Mouse (Mus musculus): ENCODE results near the gene Rpp14. TPM values are rescaled to one million over a fixed set of nuclear protein-coding genes. Genes with fewer than 3 reads are reported as not detected.

Gene Rpp14
- total and polyA plus RNA-seq, 2 experiments from 2014 or later: 18.9 to 36.2 TPM

GRCm38 (mm10) chr14:8097978-8098686 is 18.0 kb downstream of the Rpp14 start, which contains the start of gene Pxk:
Pxk (plus strand) TSS chr14:8098211.
- TF ChIP-seq CTCF (IDR thresholded peaks at IDR 0.05; ENCODE audit: low read depth): no peak
- H3K9me3 ChIP-seq (ENCODE audit: low read length): no peaks in the 10 kb centered on the region
- peak within 1 kb of the TSS; percentile 93 for H3K4me3 ChIP-seq (ENCODE audit: low read length)
- no peaks in the 10 kb centered on the region for H3K36me3 ChIP-seq (ENCODE audit: insufficient read depth, low read length)
- peak within 1 kb of the TSS; percentile 85 for H3K27ac ChIP-seq
- DNase-seq (ENCODE audit: low spot score) (peak; percentile 93), ATAC-seq (peak; percentile 94)
- peak within 1 kb of the TSS; percentile 94 for H3K9ac ChIP-seq (replicated peaks; ENCODE audit: low read length)
- WGBS: 3% methylated on average over 85 of the region's 89 CpGs
- no peaks in the 10 kb centered on the region for H3K27me3 ChIP-seq (ENCODE audit: insufficient read depth, low read length)
- peaks cover 11% of the 10 kb centered on the region for H3K4me1 ChIP-seq (ENCODE audit: insufficient read depth, low read length)
- H3K4me2 ChIP-seq (ENCODE audit: low read depth, low read length): peak within 1 kb of the TSS; percentile 76

GRCm38 (mm10) chr14:8098687-8098995 is 18.5 kb downstream of the Rpp14 start:
- H3K4me1 ChIP-seq (ENCODE audit: insufficient read depth, low read length): peaks cover 11% of the 10 kb centered on the region
- H3K4me3 ChIP-seq (ENCODE audit: low read length): peak overlapping the region; percentile 93
- peak; percentile 11 for ATAC-seq
- no peaks in the 10 kb centered on the region for H3K27me3 ChIP-seq (ENCODE audit: insufficient read depth, low read length)
- 1% methylated on average over 5 of the region's 5 CpGs for WGBS
- H3K36me3 ChIP-seq (ENCODE audit: insufficient read depth, low read length): no peaks in the 10 kb centered on the region
- H3K27ac ChIP-seq: peak overlapping the region; percentile 85
- H3K9me3 ChIP-seq (ENCODE audit: low read length): no peaks in the 10 kb centered on the region
- peak overlapping the region; percentile 76 for H3K4me2 ChIP-seq (ENCODE audit: low read depth, low read length)
- H3K9ac ChIP-seq (replicated peaks; ENCODE audit: low read length): peak overlapping the region; percentile 94
- DNase-seq (ENCODE audit: low spot score): peak; percentile 39
- TF ChIP-seq CTCF (IDR thresholded peaks at IDR 0.05; ENCODE audit: low read depth): no peak

GRCm38 (mm10) chr14:8099561-8100021 is 19.4 kb downstream of the Rpp14 start:
- peak overlapping the region; percentile 76 for H3K4me2 ChIP-seq (ENCODE audit: low read depth, low read length)
- no peak overlapping the region for H3K9ac ChIP-seq (replicated peaks; ENCODE audit: low read length)
- no peaks in the 10 kb centered on the region for H3K9me3 ChIP-seq (ENCODE audit: low read length)
- H3K36me3 ChIP-seq (ENCODE audit: insufficient read depth, low read length): no peaks in the 10 kb centered on the region
- H3K4me3 ChIP-seq (ENCODE audit: low read length): peak overlapping the region; percentile 93
- 52% methylated on average over 10 of the region's 10 CpGs for WGBS
- ATAC-seq: no peak
- DNase-seq (ENCODE audit: low spot score): no peak
- TF ChIP-seq CTCF (IDR thresholded peaks at IDR 0.05; ENCODE audit: low read depth): no peak
- no peak overlapping the region for H3K27ac ChIP-seq
- H3K27me3 ChIP-seq (ENCODE audit: insufficient read depth, low read length): no peaks in the 10 kb centered on the region
- peaks cover 11% of the 10 kb centered on the region for H3K4me1 ChIP-seq (ENCODE audit: insufficient read depth, low read length)

- no peak for ATAC-seq
Measured at GRCm38 (mm10) chr14:8101886-8102285, 21.7 kb downstream of the Rpp14 start.

GRCm38 (mm10) chr14:8102676-8103075 is 22.5 kb downstream of the Rpp14 start:
- no peak for TF ChIP-seq CTCF (IDR thresholded peaks at IDR 0.05; ENCODE audit: low read depth)
- Histone ChIP-seq H3K27me3 (ENCODE audit: insufficient read depth, low read length) (no peaks in the 10 kb centered on the region), H3K9me3 (ENCODE audit: low read length) (no peaks in the 10 kb centered on the region), H3K36me3 (ENCODE audit: insufficient read depth, low read length) (no peaks in the 10 kb centered on the region), H3K4me3 (ENCODE audit: low read length) (no peak overlapping the region), H3K27ac (no peak overlapping the region), H3K4me1 (ENCODE audit: insufficient read depth, low read length) (peaks cover 10% of the 10 kb centered on the region), H3K4me2 (ENCODE audit: low read depth, low read length) (no peak overlapping the region), H3K9ac (replicated peaks; ENCODE audit: low read length) (no peak overlapping the region)
- 57% methylated on average over 12 of the region's 12 CpGs for WGBS
- ATAC-seq (no peak), DNase-seq (ENCODE audit: low spot score) (no peak)

More at GRCm38 (mm10) chr14:8101886-8102285, 21.7 kb downstream of the Rpp14 start:
- Histone ChIP-seq H3K27me3 (ENCODE audit: insufficient read depth, low read length) (no peaks in the 10 kb centered on the region), H3K27ac (no peak overlapping the region), H3K4me3 (ENCODE audit: low read length) (no peak overlapping the region), H3K9ac (replicated peaks; ENCODE audit: low read length) (no peak overlapping the region), H3K36me3 (ENCODE audit: insufficient read depth, low read length) (no peaks in the 10 kb centered on the region), H3K9me3 (ENCODE audit: low read length) (no peaks in the 10 kb centered on the region), H3K4me1 (ENCODE audit: insufficient read depth, low read length) (peaks cover 11% of the 10 kb centered on the region), H3K4me2 (ENCODE audit: low read depth, low read length) (no peak overlapping the region)
- no peak for TF ChIP-seq CTCF (IDR thresholded peaks at IDR 0.05; ENCODE audit: low read depth)
- no peak for DNase-seq (ENCODE audit: low spot score)
- 81% methylated on average over 8 of the region's 8 CpGs for WGBS

- TF ChIP-seq CTCF (IDR thresholded peaks at IDR 0.05; ENCODE audit: low read depth): no peak
- DNase-seq (ENCODE audit: low spot score) (no peak), ATAC-seq (no peak)
- Histone ChIP-seq H3K4me3 (ENCODE audit: low read length) (no peak overlapping the region), H3K9me3 (ENCODE audit: low read length) (no peaks in the 10 kb centered on the region), H3K4me1 (ENCODE audit: insufficient read depth, low read length) (no peaks in the 10 kb centered on the region), H3K4me2 (ENCODE audit: low read depth, low read length) (no peak overlapping the region), H3K27me3 (ENCODE audit: insufficient read depth, low read length) (no peaks in the 10 kb centered on the region), H3K36me3 (ENCODE audit: insufficient read depth, low read length) (no peaks in the 10 kb centered on the region), H3K9ac (replicated peaks; ENCODE audit: low read length) (no peak overlapping the region), H3K27ac (no peak overlapping the region)
- WGBS: 94% methylated on average over 4 of the region's 4 CpGs
Measured at GRCm38 (mm10) chr14:8108047-8108446, 27.9 kb downstream of the Rpp14 start.

GRCm38 (mm10) chr14:8108976-8109375 is 28.8 kb downstream of the Rpp14 start:
- no peaks in the 10 kb centered on the region for H3K36me3 ChIP-seq (ENCODE audit: insufficient read depth, low read length)
- H3K4me2 ChIP-seq (ENCODE audit: low read depth, low read length): no peak overlapping the region
- TF ChIP-seq CTCF (IDR thresholded peaks at IDR 0.05; ENCODE audit: low read depth): no peak
- DNase-seq (ENCODE audit: low spot score): no peak
- no peak overlapping the region for H3K4me3 ChIP-seq (ENCODE audit: low read length)
- no peaks in the 10 kb centered on the region for H3K27me3 ChIP-seq (ENCODE audit: insufficient read depth, low read length)
- H3K27ac ChIP-seq: no peak overlapping the region
- no peaks in the 10 kb centered on the region for H3K9me3 ChIP-seq (ENCODE audit: low read length)
- H3K9ac ChIP-seq (replicated peaks; ENCODE audit: low read length): no peak overlapping the region
- no peak for ATAC-seq
- WGBS: 88% methylated on average over 1 of the region's 1 CpGs
- no peaks in the 10 kb centered on the region for H3K4me1 ChIP-seq (ENCODE audit: insufficient read depth, low read length)
